Mouse (Mus musculus) erythroblast, embryonic 14.5 days (primary cell): ENCODE measurements around the gene Il1r1.

ENCODE experiments used
- GATA1 ChIP-seq: IDR thresholded peaks from 2 replicates; pipeline ENCODE4 v1.6.1; 2012; ENCODE audit warnings: low read length, inconsistent platforms, mixed read lengths
- TAL1 ChIP-seq: IDR thresholded peaks from 3 replicates; pipeline ENCODE4 v1.6.1; 2012; ENCODE audit warnings: low read length, inconsistent platforms, mixed read lengths

DNA sequence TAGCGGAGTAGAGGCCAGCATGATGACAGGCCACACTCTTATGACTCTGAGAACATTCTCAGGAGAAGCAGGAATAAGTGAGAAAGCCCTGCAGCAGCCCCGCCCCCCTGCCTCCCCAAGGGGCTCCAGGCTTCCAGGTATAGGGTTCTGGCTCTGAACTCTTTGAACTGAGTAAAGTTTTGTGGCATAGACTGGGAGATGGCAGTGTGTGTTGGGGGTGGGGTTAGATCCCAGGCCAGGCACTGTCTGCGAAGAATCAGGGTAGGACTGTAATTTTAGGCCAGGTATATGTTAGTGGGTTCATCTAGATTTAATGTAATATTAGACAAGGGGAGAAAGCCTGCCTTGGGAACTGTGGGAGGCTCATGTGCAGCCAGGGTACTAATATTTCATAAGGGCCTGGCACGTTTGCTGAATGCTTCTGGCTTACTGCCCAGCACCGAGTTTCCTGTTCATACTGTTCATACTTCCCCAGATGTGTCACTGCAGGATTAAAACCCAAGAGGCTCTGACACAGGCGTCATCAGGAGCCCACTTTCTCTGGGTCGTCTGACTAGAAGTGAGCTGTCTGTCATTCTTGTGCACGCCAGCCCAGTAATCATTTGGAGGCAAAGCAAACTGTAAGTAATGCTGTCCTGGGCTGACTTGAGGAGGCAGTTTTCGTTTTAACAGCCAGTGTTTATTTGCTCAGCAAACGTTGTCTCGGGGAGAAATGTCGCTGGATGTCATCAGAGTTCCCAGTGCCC lies at the start of gene Il1r1:
- TF ChIP-seq TAL1 (no peak), GATA1 (no peak)
